Mouse (Mus musculus) left cerebral cortex, postnatal 10 days (tissue): Measurements from ENCODE around the gene Ybx1. TPM values are rescaled to one million over a fixed set of nuclear protein-coding genes. Genes with fewer than 3 reads are reported as not detected.

Experiments
- DNase-seq, 2 experiments: peaks; one replicate each; pipeline ENCODE4 v3.0.0; 2021 to 2022; ENCODE audit warnings: low spot score in 2 of 2, mixed read lengths in 1 of 2; ENCODE audit errors: extremely low spot score in 1 of 2
- intact Hi-C: fragments of 180-260 bp; cut with DNase I; formaldehyde crosslinking; loops from one replicate; pipeline ENCODE4 v1.15.1; 2025
- total RNA-seq, 2 experiments: library from RNA; stranded (reverse); gene quantifications; 2 replicates each; pipeline ENCODE4 v1.2.3; 2021

Ybx1 gene
- 100 to 1,000 TPM; 812 to 832 TPM for total RNA-seq

GRCm38 (mm10) chr4:119294415-119295133 lies at the start of gene Ybx1:
TSS of gene Ybx1 (minus strand) at chr4:119294604.
- DNase-seq: peak; percentile 99 to 100
- intact Hi-C loops: loop anchor here (5.0 kb wide), 1 partner anchor 47 kb away; no protein-coding TSS in a partner anchor

DNA sequence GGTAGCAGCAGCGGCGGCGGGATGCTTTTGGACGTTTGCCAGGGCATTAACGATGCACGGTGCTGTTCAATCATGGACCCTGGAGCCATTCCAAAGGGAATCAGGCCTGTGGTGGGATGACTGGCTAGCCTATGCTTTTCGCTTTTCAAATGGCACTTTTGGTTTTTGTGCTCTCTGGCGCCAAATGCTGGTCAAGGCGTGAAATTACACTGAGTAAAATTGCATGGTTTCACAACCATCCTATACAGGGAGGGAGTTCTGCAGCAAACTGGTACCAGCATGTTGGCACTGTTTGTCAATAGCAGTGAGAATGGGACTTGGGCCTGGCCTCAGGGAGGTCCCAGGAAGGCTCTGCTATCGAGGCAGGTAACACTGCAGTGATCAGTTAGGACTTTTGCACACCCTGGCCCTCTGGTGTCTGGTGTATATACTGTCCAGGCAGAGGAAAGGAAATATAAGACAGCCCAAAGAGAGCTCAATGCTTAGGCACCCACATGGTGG lies 44.5 kb upstream of the Ybx1 start:
- intact Hi-C loops: no loop called here
- peak; percentile 44 to 75 for DNase-seq

DNA sequence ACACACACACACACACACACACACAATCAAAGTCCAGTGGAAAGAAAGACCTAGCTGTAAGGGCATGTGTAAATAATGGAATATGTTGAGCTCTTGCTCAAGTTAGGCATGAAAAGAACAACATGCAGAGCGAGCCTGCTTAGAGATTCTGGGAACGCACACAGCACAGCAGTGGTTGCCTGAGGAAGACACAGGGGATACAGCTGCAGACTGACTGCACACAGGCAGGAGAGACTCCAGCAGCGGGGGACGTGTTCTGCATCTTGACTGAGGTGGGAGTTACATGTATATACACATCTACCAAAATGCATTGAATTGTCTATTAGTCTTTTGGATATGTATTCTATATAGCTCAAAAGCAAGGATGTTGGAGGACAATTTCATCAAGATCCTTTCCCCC lies 44.0 kb upstream of the Ybx1 start:
- intact Hi-C loops: no loop called here
- peak in 1 of 2 experiments; percentile 22 for DNase-seq

DNA sequence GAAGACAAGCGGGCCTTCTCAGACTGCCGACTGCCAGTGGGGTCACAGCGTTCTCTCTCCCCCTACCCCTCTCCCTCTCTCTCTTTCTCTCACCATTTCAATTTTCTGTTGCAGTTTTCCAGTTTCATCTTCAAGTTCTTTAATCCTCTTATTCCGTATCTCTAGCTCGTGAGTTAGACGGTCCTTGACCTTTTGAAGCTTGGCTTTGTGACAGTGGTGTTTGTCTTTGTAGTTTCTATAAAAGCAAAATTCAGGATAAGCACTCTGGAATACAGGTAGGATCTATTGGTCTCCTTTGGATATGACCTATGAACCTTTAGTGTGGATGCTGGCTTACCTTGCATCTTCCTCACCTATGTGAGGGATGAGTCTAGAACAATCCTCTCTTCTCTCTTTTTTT lies 39.1 kb upstream of the Ybx1 start:
- no peak for DNase-seq
- intact Hi-C loops: no loop called here

DNA sequence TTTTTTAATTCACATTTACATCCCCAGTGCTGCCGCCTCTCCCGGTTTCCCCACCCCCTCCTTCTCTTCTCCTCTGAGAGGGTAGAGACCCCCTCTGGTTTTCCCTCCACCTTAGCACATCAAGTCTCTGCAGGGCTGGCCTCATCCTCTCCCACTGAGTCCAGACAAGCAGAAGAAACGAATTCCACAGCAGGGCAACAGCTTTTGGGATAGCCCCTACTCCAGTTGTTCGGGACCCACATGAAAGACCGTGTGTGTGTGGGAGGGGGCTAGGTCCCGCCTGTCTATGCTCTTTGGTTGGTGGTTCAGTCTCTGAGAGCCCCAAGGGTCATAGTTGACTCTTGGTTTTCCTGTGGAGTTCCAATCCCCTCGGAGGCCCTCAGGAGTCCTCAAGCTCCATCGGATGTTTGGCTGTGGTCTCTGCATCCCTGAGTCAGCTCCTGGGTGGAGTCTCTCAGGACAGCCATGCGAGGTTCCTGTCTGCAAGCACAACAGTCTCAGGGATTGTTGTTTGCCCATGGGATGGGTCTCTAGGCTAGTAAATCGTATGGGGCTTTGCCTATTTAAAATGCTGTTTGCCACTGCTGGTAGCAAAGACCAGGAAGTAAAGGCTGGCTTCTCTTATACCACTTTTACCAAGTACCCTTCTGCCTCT lies 26.6 kb upstream of the Ybx1 start:
- intact Hi-C loops: no loop called here
- DNase-seq: no peak

DNA sequence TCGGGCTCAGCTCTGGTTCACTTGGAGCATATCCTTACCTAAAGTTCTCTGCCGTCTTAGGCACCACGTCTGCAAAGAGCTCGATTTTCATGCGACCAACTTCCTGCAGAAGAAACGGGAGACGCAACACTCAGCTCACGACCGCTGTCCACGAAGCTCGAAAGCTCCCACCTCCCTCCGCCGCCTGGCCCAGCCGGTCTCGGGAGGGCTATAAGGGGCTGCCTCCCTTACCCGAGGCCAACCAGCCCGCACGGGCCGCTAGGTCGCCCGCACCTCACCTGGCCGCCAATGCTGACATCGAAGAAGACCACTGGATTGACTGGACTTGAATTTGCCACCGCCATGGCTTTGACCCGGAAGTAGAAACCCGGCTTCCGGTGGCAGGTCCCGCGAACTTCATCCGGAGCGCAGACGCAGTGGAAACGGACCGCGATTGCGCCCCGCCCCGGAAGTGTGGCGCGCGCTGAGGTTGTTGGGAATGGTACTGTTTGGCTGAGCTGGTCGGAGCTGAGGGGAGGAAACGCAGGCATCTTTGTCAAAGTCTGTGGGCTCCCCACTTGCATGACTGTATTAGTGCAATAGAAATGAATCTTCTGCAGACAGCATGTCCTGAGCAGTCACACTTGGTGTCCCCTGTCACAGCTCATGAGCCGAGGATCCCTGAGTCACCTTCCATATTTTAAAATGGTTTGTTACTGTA lies 25.9 kb upstream of the Ybx1 start, which contains the start of gene Ppih:
Ppih (minus strand) TSS at position 416 of the 700 bp plus-strand sequence.
- DNase-seq: peak; percentile 95 to 97
- intact Hi-C loops: no loop called here

- intact Hi-C loops: no loop called here
- DNase-seq: no peak
Measured at GRCm38 (mm10) chr4:119313756-119314155, 19.4 kb upstream of the Ybx1 start.

GRCm38 (mm10) chr4:119305418-119305817 lies 11.0 kb upstream of the Ybx1 start:
- no peak for DNase-seq
- intact Hi-C loops: no loop called here

DNA sequence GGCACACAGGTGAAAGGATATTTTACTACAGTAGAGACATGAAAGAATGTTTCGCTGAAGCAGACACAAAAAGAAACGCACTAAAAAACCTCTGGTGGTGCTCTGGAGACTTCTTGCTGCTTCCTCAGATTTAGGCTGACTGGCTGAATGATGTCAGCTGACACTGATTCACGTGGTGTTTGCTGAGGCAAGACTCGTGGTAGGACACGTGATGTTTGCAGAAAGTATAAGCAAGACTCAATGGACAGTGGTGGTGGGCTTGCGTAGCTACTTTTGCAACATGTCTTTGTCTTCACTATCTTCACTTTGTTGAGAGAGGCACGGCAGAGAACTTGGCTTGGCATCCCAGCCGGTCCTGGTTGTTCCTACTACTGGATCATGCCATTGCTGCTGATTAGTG lies 8.9 kb upstream of the Ybx1 start:
- no peak for DNase-seq
- intact Hi-C loops: no loop called here

GRCm38 (mm10) chr4:119301777-119302176 lies 7.4 kb upstream of the Ybx1 start:
- intact Hi-C loops: no loop called here

DNA sequence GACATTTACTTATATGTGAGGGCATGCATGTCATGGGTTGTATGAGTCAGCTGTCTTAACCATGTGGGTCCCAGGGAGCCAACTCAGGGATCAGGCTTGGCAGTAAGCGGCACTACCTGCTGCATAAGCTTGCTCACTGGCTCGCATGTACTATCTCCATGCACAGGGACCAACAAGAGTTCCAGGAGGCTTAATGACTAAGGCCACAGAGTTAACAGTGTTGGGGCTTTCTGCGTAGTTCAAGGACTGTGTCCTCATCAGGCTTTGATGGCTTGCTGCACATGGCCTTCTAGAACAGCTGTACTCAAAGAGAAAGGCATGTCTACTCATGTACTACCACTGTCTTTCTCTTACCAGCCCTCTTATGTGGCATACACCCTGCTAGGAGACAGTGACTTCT lies 6.4 kb upstream of the Ybx1 start:
- DNase-seq: no peak
- intact Hi-C loops: no loop called here

More at GRCm38 (mm10) chr4:119301777-119302176, 7.4 kb upstream of the Ybx1 start:
- DNase-seq: no peak

DNA sequence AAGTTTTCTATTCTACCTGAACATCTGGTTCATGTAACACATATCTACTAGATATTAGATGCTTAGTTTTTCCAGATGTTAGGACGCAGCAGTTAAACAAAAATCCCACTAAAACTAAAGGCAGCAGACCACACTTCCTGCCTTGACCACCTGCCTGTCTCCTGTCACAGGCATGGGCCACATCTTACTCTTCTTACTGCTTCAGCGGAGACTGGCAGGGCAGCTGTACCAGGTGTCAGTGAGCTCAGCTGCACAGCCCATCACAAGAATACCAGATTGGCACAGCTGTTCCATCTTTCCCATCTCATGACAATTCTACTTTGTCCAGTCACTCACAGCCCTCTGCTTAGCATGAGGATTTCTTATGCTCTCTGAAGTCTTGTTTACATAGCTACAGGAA lies 3.0 kb upstream of the Ybx1 start:
- intact Hi-C loops: no loop called here

GRCm38 (mm10) chr4:119295134-119295453 lies 690 bp upstream of the Ybx1 start:
- intact Hi-C loops: no loop called here
- no peak for DNase-seq

More for the DNA sequence above, 3.0 kb upstream of the Ybx1 start:
- DNase-seq: no peak

DNA sequence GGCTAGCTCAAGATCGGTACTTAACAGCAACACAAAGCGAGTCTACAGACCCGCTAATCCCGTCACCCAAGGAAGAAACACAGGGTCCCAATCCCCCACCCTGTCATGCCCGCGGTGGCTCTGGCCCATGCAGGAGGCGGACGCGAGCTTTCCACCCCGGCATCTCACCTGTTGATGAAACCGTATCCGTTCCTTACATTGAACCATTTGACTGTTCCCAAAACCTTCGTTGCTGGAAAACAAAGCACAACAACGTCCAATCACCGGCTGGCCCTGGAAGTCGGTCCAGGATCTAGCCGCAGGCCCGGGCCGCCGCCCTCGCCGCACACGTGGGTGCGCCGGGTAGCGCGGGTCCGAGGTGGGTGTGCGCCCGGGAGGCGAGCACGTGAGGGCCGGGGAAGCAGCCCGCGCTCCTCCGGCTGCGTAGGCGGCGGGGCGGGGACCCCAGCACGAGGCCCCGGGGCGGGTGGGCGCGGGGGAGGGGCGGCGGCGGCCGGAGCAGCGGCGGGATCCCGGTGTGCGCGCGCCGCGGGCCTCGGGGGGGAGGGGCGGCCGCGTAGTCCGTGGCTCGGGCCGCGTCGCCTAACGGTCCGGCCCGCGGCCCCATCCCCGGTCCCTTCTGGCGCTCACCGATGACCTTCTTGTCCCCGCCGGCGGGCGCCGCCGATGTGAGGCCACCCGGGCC lies 688 bp downstream of the Ybx1 start:
- peak; percentile 16 to 75 for DNase-seq
- intact Hi-C loops: loop anchor here (5.0 kb wide), 1 partner anchor 46 kb away; no protein-coding TSS in a partner anchor

- peak; percentile 56 to 68 for DNase-seq
- intact Hi-C loops: loop anchor here (5.0 kb wide), 1 partner anchor 46 kb away; no protein-coding TSS in a partner anchor
Measured at GRCm38 (mm10) chr4:119292771-119293573, 1.4 kb downstream of the Ybx1 start.

DNA sequence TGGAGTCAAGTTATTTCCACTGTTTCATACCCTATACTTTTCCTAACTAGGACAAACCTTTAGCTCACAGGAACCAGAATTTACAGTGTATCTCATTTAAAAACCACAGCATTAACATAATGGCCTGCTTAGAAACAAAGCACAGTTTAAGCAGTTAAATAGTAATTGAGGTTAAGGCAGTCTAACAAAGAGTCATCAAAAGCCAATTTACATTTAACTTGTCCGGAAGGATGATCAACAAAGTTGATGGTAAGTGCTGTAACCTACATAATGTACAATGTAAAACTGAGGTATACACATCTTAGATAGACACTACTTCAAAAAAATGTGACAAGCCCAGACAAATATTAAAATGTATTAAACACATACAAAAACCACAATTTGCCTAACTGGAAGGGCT lies 2.5 kb downstream of the Ybx1 start:
- intact Hi-C loops: loop anchor here (5.0 kb wide), 1 partner anchor 45 kb away; no protein-coding TSS in a partner anchor
- DNase-seq: no peak

DNA sequence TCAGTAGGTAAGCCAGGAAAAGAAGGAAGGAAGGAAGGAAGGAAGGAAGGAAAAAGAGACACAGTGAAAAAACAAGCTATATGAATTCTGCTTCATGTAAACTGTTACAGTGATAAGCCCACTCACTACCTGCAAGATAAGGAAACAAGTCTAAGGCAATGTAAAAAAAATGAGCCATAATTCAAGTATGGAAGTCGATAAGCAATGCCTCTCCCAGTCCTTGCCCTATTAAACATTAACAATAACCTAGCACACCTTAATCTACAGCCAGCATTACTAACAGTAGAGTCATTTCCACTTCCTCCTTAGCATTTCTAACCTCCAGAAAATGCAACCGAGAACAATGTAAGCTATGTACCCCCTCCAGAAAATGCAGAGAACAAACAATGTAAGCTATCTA lies 9.1 kb downstream of the Ybx1 start:
- intact Hi-C loops: no loop called here
- no peak for DNase-seq

- DNase-seq: no peak
- intact Hi-C loops: no loop called here
Measured at GRCm38 (mm10) chr4:119284861-119285260, 9.5 kb downstream of the Ybx1 start.
